Mouse (Mus musculus) MEL (cell line): ENCODE data around the gene Ddn. TPM values are rescaled to one million over a fixed set of nuclear protein-coding genes. Genes with fewer than 3 reads are reported as not detected.

Source experiments
- DNase-seq: peaks from one replicate; pipeline ENCODE4 v3.0.0; 2011; ENCODE audit warnings: low read depth, low spot score
- H3K27ac ChIP-seq: 2 replicates; pipeline ENCODE4 v1.5.1; 2012; ENCODE audit warnings: low read depth, mild to moderate bottlenecking, control low read depth, low read length, moderate library complexity; ENCODE audit not compliant: control insufficient read depth
- H3K27me3 ChIP-seq, 2 experiments: fragments of 150-350 bp in 1 of 2; sonication (generic) in 1 of 2; 2 replicates each; pipeline ENCODE4 v1.6.1; 2012; ENCODE audit warnings: low read length in 2 of 2, mild to moderate bottlenecking in 2 of 2, improper control_type of control experiment in 1 of 2, moderate library complexity in 1 of 2; ENCODE audit not compliant: insufficient read depth in 2 of 2, control insufficient read depth in 1 of 2
- H3K36me3 ChIP-seq, 2 experiments: 2 replicates each; pipeline ENCODE4 v1.6.1; 2012 to 2014; ENCODE audit warnings: low read length in 2 of 2, improper control_type of control experiment in 1 of 2, inconsistent platforms in 1 of 2, mild to moderate bottlenecking in 1 of 2; ENCODE audit not compliant: insufficient read depth in 2 of 2, control insufficient read depth in 1 of 2
- H3K4me1 ChIP-seq, 2 experiments: fragments of 150-350 bp in 1 of 2; sonication (generic) in 1 of 2; 2 replicates each; pipeline ENCODE4 v1.6.1; 2012; ENCODE audit warnings: low read length in 2 of 2, improper control_type of control experiment in 1 of 2, mild to moderate bottlenecking in 1 of 2; ENCODE audit not compliant: insufficient read depth in 2 of 2, control insufficient read depth in 1 of 2
- H3K4me3 ChIP-seq, 2 experiments: fragments of 150-350 bp in 1 of 2; sonication (generic) in 1 of 2; 2 replicates each; pipeline ENCODE4 v1.5.1; 2012; ENCODE audit warnings: low read depth in 2 of 2, low read length in 2 of 2, mild to moderate bottlenecking in 2 of 2, moderate library complexity in 2 of 2, control low read depth in 1 of 2, improper control_type of control experiment in 1 of 2; ENCODE audit not compliant: control insufficient read depth in 1 of 2, insufficient read depth in 1 of 2
- H3K79me2 ChIP-seq: 2 replicates; pipeline ENCODE4 v1.6.1; 2012; ENCODE audit warnings: mild to moderate bottlenecking, low read length, moderate library complexity; ENCODE audit not compliant: control insufficient read depth, poor library complexity, insufficient read depth
- H3K9ac ChIP-seq: 2 replicates; pipeline ENCODE4 v1.6.1; 2012; ENCODE audit warnings: low read depth, mild to moderate bottlenecking, control low read depth, low read length, moderate library complexity; ENCODE audit not compliant: control insufficient read depth, poor library complexity, severe bottlenecking
- H3K9me3 ChIP-seq: fragments of 150-350 bp; sonication (generic); replicated peaks from 2 replicates; pipeline ENCODE4 v1.6.1; 2012; ENCODE audit warnings: mild to moderate bottlenecking, low read length, improper control_type of control experiment, moderate library complexity; ENCODE audit not compliant: insufficient read depth
- BHLHE40 ChIP-seq: IDR thresholded peaks from 2 replicates; pipeline ENCODE4 v1.6.1; 2012; ENCODE audit warnings: low read depth, mild to moderate bottlenecking, inconsistent platforms, low read length, improper control_type of control experiment, borderline replicate concordance
- CHD1 ChIP-seq: IDR thresholded peaks from 2 replicates; pipeline ENCODE4 v1.6.1; 2012; ENCODE audit warnings: low read depth, mild to moderate bottlenecking, inconsistent platforms, low read length, improper control_type of control experiment
- CHD2 ChIP-seq: IDR thresholded peaks from 2 replicates; pipeline ENCODE4 v1.6.1; 2011; ENCODE audit warnings: low read length, improper control_type of control experiment
- E2F4 ChIP-seq: IDR thresholded peaks from 2 replicates; pipeline ENCODE4 v1.6.1; 2011; ENCODE audit warnings: low read depth, low read length, improper control_type of control experiment, borderline replicate concordance
- ELF1 ChIP-seq: IDR thresholded peaks from 2 replicates; pipeline ENCODE4 v1.6.1; 2014; ENCODE audit warnings: low read depth, mild to moderate bottlenecking, inconsistent platforms, low read length, improper control_type of control experiment, moderate library complexity
- EP300 ChIP-seq, 2 experiments: IDR thresholded peaks; 2 replicates each; pipeline ENCODE4 v1.6.1; 2011; ENCODE audit warnings: improper control_type of control experiment in 2 of 2, low read length in 2 of 2, low read depth in 1 of 2, mild to moderate bottlenecking in 1 of 2
- ETS1 ChIP-seq: IDR thresholded peaks from 2 replicates; pipeline ENCODE4 v1.6.1; 2012; ENCODE audit warnings: low read depth, mild to moderate bottlenecking, inconsistent platforms, low read length, improper control_type of control experiment, moderate library complexity
- GABPA ChIP-seq: IDR thresholded peaks from 2 replicates; pipeline ENCODE4 v1.6.1; 2012; ENCODE audit warnings: low read depth, mild to moderate bottlenecking, inconsistent platforms, low read length, improper control_type of control experiment, moderate library complexity
- GATA1 ChIP-seq: IDR thresholded peaks from 2 replicates; pipeline ENCODE4 v1.6.1; 2011; ENCODE audit warnings: low read depth, low read length, improper control_type of control experiment
- HCFC1 ChIP-seq: IDR thresholded peaks from 2 replicates; pipeline ENCODE4 v1.6.1; 2012; ENCODE audit warnings: low read depth, mild to moderate bottlenecking, inconsistent platforms, low read length, improper control_type of control experiment, moderate library complexity
- MAFK ChIP-seq: IDR thresholded peaks from 2 replicates; pipeline ENCODE4 v1.6.1; 2011; ENCODE audit warnings: low read depth, mild to moderate bottlenecking, low read length, improper control_type of control experiment, borderline replicate concordance
- MAX ChIP-seq: IDR thresholded peaks from 2 replicates; pipeline ENCODE4 v1.6.1; 2011; ENCODE audit warnings: low read length, improper control_type of control experiment
- MXI1 ChIP-seq: IDR thresholded peaks from 2 replicates; pipeline ENCODE4 v1.6.1; 2011; ENCODE audit warnings: mild to moderate bottlenecking, low read depth, low read length, improper control_type of control experiment
- MYB ChIP-seq: IDR thresholded peaks from 2 replicates; pipeline ENCODE4 v1.6.1; 2011; ENCODE audit warnings: mild to moderate bottlenecking, low read depth, low read length, improper control_type of control experiment
- NRF1 ChIP-seq: IDR thresholded peaks from 2 replicates; pipeline ENCODE4 v1.6.1; 2014; ENCODE audit warnings: low read depth, mild to moderate bottlenecking, inconsistent platforms, low read length, improper control_type of control experiment, moderate library complexity; ENCODE audit not compliant: poor library complexity, insufficient read depth, severe bottlenecking
- POLR2A ChIP-seq, 2 experiments: IDR thresholded peaks; 2 replicates each; pipeline ENCODE4 v1.6.1; 2011 to 2012; ENCODE audit warnings: low read length in 2 of 2, mild to moderate bottlenecking in 2 of 2, control low read depth in 1 of 2, improper control_type of control experiment in 1 of 2, low read depth in 1 of 2, moderate library complexity in 1 of 2; ENCODE audit not compliant: control insufficient read depth in 1 of 2, insufficient read depth in 1 of 2, poor library complexity in 1 of 2
- POLR2AphosphoS2 ChIP-seq: IDR thresholded peaks from 2 replicates; pipeline ENCODE4 v1.6.1; 2011; ENCODE audit warnings: low read length, improper control_type of control experiment
- RCOR1 ChIP-seq: IDR thresholded peaks from 2 replicates; pipeline ENCODE4 v1.6.1; 2012; ENCODE audit warnings: low read depth, mild to moderate bottlenecking, inconsistent platforms, low read length, improper control_type of control experiment
- SIN3A ChIP-seq: IDR thresholded peaks from 2 replicates; pipeline ENCODE4 v1.6.1; 2012; ENCODE audit warnings: low read length, improper control_type of control experiment, inconsistent platforms
- SMC3 ChIP-seq: IDR thresholded peaks from 2 replicates; pipeline ENCODE4 v1.6.1; 2011; ENCODE audit warnings: low read depth, low read length, improper control_type of control experiment
- TAL1 ChIP-seq: IDR thresholded peaks from 2 replicates; pipeline ENCODE4 v1.6.1; 2012; ENCODE audit warnings: mild to moderate bottlenecking, inconsistent platforms, low read length, moderate library complexity, mixed read lengths
- TBP ChIP-seq: IDR thresholded peaks from 2 replicates; pipeline ENCODE4 v1.8.0; 2011; ENCODE audit warnings: low read depth, low read length, improper control_type of control experiment
- TCF12 ChIP-seq: IDR thresholded peaks from 2 replicates; pipeline ENCODE4 v1.6.1; 2014; ENCODE audit warnings: low read depth, mild to moderate bottlenecking, inconsistent platforms, low read length, improper control_type of control experiment, moderate library complexity
- USF1 ChIP-seq: IDR thresholded peaks from 2 replicates; pipeline ENCODE4 v1.6.1; 2014; ENCODE audit warnings: low read depth, mild to moderate bottlenecking, inconsistent platforms, low read length, improper control_type of control experiment, moderate library complexity
- USF2 ChIP-seq, 2 experiments: IDR thresholded peaks; 2 replicates each; pipeline ENCODE4 v1.6.1; 2011 to 2012; ENCODE audit warnings: improper control_type of control experiment in 2 of 2, low read length in 2 of 2, borderline replicate concordance in 1 of 2, inconsistent platforms in 1 of 2, low read depth in 1 of 2, mild to moderate bottlenecking in 1 of 2; ENCODE audit not compliant: insufficient read depth in 1 of 2
- ZC3H11A ChIP-seq: IDR thresholded peaks from 2 replicates; pipeline ENCODE4 v1.6.1; 2012; ENCODE audit warnings: low read depth, mild to moderate bottlenecking, inconsistent platforms, low read length, improper control_type of control experiment
- ZMIZ1 ChIP-seq: IDR thresholded peaks from 2 replicates; pipeline ENCODE4 v1.6.1; 2012; ENCODE audit warnings: low read depth, mild to moderate bottlenecking, inconsistent platforms, low read length, improper control_type of control experiment, moderate library complexity
- ZNF384 ChIP-seq: IDR thresholded peaks from 2 replicates; pipeline ENCODE4 v1.6.1; 2012; ENCODE audit warnings: low read depth, mild to moderate bottlenecking, inconsistent platforms, low read length, improper control_type of control experiment
- polyA plus RNA-seq, 2 experiments: library from polyadenylated mRNA; stranded (reverse) in 1 of 2; unstranded in 1 of 2; fragments of >175 nt in 1 of 2; fragments of >200 nt in 1 of 2; gene quantifications; 2 replicates each; pipeline versions ENCODE4 v1.2.1 to v1.2.4; 2012; ENCODE audit warnings: low replicate concordance in 2 of 2, low read depth in 1 of 2; ENCODE audit not compliant: insufficient read length in 2 of 2, insufficient read depth in 1 of 2, missing spikeins in 1 of 2
- total RNA-seq: library from RNA; depleted of rRNA; stranded (reverse); fragments of 300-350 nt; gene quantifications from 2 replicates; pipeline ENCODE4 v1.2.3, GENCODE M21; 2012

The Ddn gene
- total and polyA plus RNA-seq, 3 experiments, result 4.0 to 4.2 TPM; not detected in 1

DNA sequence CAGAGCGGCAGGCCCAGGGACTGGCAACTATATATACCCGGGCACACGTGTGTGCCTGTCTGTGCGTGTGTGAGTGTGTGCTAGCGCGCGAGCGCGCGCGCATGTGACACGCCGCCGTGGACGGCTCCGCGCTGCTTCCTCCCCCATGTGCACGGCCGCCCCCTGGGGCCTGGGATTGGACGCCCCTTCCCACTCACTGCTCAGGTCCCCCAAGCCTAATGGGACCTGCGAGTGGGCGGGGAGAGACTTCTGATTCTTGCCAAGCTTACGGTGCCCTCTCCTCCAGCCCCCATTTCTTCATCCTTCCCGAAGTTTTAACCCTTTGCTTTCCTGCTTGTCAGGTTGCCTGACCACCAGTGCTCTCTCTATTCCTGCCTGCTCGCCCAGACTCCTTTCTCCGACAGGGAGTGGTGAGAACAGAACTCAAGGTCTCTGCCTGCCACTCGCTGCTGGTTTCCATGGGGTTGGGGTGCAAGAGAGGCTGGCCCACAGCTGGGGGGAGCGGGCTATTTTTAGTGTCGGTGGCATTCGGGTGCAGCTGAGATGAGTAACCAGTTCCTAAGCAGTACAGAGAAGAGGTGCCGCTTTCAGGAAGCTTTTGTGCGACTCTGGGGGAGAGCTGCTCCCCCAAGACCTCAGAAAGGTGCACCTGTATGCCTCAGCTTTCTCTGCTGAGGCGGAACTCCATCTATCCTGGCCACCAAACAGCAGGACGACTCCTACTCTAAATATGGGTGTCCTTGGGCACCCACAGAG lies 1.2 kb downstream of the Ddn start:
- Histone ChIP-seq H3K27me3 (no peaks in the 10 kb centered on the region), H3K9ac (peak overlapping the region; percentile 66), H3K79me2 (peaks cover 28% of the 10 kb centered on the region), H3K36me3 (peaks cover 3 to 8% of the 10 kb centered on the region in 2 experiments), H3K9me3 (no peaks in the 10 kb centered on the region), H3K27ac (no peak overlapping the region), H3K4me3 (peak overlapping the region; percentile 49 to 56), H3K4me1 (peaks cover 2 to 15% of the 10 kb centered on the region in 2 experiments; a peak in 2 of 4 replicates)
- TF ChIP-seq GABPA (no peak), CHD2 (no peak), ZC3H11A (no peak), USF1 (peak; percentile 41; the same call in 1 of the 2 replicates), MAX (peak; percentile 67), SMC3 (no peak), MXI1 (peak; percentile 57), ZNF384 (no peak)
- peak; percentile 53 for DNase-seq

DNA sequence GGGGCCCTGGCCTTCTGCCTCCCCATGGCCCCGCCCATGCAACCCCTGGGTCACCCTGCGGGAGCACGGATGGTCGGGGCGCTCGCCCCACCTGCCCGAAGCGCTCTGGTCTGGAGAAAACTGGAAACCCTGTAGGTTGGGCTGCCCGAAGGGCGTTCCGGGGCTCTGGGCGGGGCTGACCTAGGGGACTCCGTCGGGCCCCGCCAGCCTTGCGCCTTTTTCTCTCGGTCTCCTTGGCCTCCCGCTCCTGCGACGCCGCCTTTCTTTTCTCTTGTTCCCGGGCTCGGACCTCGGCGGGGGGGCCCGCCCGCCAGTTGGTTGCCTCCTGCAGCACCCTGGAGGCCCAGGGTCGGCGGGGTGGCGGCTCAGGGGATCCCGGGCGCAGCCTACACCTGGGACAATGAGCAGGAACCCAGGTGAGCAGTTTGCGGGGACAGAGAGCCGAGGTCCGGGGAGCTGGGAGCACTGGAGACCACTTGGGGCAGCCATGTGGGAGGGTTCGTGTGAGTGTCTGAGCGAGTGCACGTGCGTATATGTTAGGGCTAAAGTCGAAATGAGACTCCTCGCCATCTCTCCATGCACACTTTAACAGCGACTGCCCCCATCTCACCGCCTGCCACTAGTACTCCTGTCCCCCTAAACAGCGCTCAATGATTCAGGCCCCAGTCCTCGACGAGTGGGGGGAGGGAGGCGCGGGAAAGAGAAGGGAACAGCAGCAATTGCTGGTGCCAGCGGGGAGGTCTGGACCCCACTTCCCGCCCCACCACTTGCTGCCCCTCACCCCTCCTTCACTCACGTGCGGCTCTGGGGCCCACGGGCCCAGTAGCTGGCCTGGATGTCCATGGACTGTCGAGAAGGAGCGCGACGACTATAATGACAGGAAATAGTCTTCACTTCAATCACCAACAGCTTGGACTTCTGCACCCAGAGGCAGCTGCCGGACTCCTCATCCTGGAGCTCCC lies 2.2 kb downstream of the Ddn start:
- Histone ChIP-seq H3K4me3 (peak overlapping the region; percentile 58), H3K36me3 (peaks cover 3 to 8% of the 10 kb centered on the region in 2 experiments), H3K4me1 (peaks cover 2 to 12% of the 10 kb centered on the region in 2 experiments; a peak in 2 of 4 replicates), H3K9ac (peak overlapping the region; percentile 85), H3K79me2 (peaks cover 28% of the 10 kb centered on the region), H3K27me3 (no peaks in the 10 kb centered on the region), H3K27ac (peak overlapping the region; percentile 73), H3K9me3 (no peaks in the 10 kb centered on the region)
- DNase-seq, result peak; percentile 75
- no peak for TF ChIP-seq TAL1
- no peak for TF ChIP-seq CHD1
- 0 out of 2 replicates have a peak, but pooled peaks have one; percentile 4 for TF ChIP-seq TBP
- no peak for TF ChIP-seq HCFC1
- no peak for TF ChIP-seq NRF1
- TF ChIP-seq EP300 (IDR thresholded peaks at IDR 0.05; ENCODE audit: low read depth in 1 of 2, low read length in 2 of 2), result no peak
- peak; percentile 52 for TF ChIP-seq BHLHE40
- no peak for TF ChIP-seq USF2 (IDR thresholded peaks at IDR 0.05; ENCODE audit: borderline replicate concordance in 1 of 2, insufficient read depth in 1 of 2, low read depth in 1 of 2, low read length in 2 of 2)
- TF ChIP-seq TCF12, result no peak
- TF ChIP-seq MYB, result no peak
- no peak for TF ChIP-seq ZMIZ1
- no peak for TF ChIP-seq ZC3H11A
- TF ChIP-seq POLR2AphosphoS2, result peak; percentile 33; the same call in 1 of the 2 replicates
- no peak for TF ChIP-seq ELF1
- no peak for TF ChIP-seq RCOR1
- TF ChIP-seq ETS1, result no peak
- TF ChIP-seq SIN3A, result peak; percentile 25; the same call in 1 of the 2 replicates
- TF ChIP-seq GATA1, result no peak
- no peak for TF ChIP-seq MAFK
- TF ChIP-seq E2F4, result no peak
- 0 out of 2 replicates have a peak, but pooled peaks have one; percentile 43 for TF ChIP-seq MAX
- peak in 1 of 2 experiments; percentile 61; a peak in 1 of 4 replicates for TF ChIP-seq POLR2A (IDR thresholded peaks at IDR 0.05; ENCODE audit: control insufficient read depth in 1 of 2, insufficient read depth in 1 of 2, low read depth in 1 of 2, low read length in 2 of 2, poor library complexity in 1 of 2)
